Mouse (Mus musculus) G1E (cell line): ENCODE results near the gene Mrpl9. TPM values are rescaled to one million over a fixed set of nuclear protein-coding genes. Genes with fewer than 3 reads are reported as not detected.
A peak's percentile ranks its signal among the peaks of the same experiment; 100 is the strongest.

Experiments used
- ATAC-seq: 2 replicates; pipeline ENCODE4 v1.8.0; 2016; ENCODE audit warnings: mild to moderate bottlenecking; ENCODE audit not compliant: insufficient number of reproducible peaks, poor library complexity, low FRiP score, severe bottlenecking; ENCODE audit errors: extremely low read depth
- DNase-seq: peaks from one replicate; pipeline ENCODE4 v3.0.0; 2012; ENCODE audit warnings: low spot score
- H3K27me3 ChIP-seq: 2 replicates; pipeline ENCODE4 v1.6.1; 2012; ENCODE audit warnings: mild to moderate bottlenecking, low read length, inconsistent platforms; ENCODE audit not compliant: insufficient read depth
- H3K36me3 ChIP-seq: replicated peaks from 2 replicates; pipeline ENCODE3; 2012; ENCODE audit warnings: mild to moderate bottlenecking, inconsistent platforms
- H3K4me1 ChIP-seq: 2 replicates; pipeline ENCODE4 v1.6.1; 2012; ENCODE audit warnings: low read depth, low read length, inconsistent platforms, mixed read lengths; ENCODE audit not compliant: insufficient read depth
- H3K4me3 ChIP-seq: 2 replicates; pipeline ENCODE4 v1.5.1; 2012; ENCODE audit warnings: low read depth, mild to moderate bottlenecking, inconsistent platforms, low read length, moderate library complexity, mixed read lengths
- H3K9me3 ChIP-seq: replicated peaks from 2 replicates; pipeline ENCODE4 v1.6.1; 2012; ENCODE audit warnings: inconsistent platforms
- CTCF ChIP-seq: IDR thresholded peaks from 2 replicates; pipeline ENCODE4 v1.5.1; 2012; ENCODE audit warnings: low read depth, low read length, inconsistent platforms, mixed read lengths
- GATA1 ChIP-seq: IDR thresholded peaks from 2 replicates; pipeline ENCODE4 v1.6.1; 2012; ENCODE audit warnings: borderline replicate concordance, low read length, inconsistent platforms, mixed read lengths
- GATA2 ChIP-seq: IDR thresholded peaks from 2 replicates; pipeline ENCODE4 v1.6.1; 2012; ENCODE audit warnings: low read depth, low read length, inconsistent platforms, borderline replicate concordance
- POLR2AphosphoS5 ChIP-seq: IDR thresholded peaks from 2 replicates; pipeline ENCODE4 v1.6.1; 2012; ENCODE audit warnings: low read depth, low read length, inconsistent platforms; ENCODE audit not compliant: insufficient replicate concordance
- TAL1 ChIP-seq: conservative IDR thresholded peaks from 2 replicates; pipeline ENCODE4 v1.6.1; 2012; ENCODE audit warnings: low read depth, low read length, inconsistent platforms, mixed read lengths
- polyA plus RNA-seq: library from polyadenylated mRNA; stranded (reverse); fragments of >175 nt; gene quantifications from 2 replicates; pipeline ENCODE4 v1.2.3, GENCODE M21; 2012
- total RNA-seq, 2 experiments: library from RNA; stranded (forward) in 1 of 2; stranded (reverse) in 1 of 2; fragments of 200-1000 nt in 1 of 2; fragments of >200 nt in 1 of 2; fragmentation: Nextera tagmentation in 1 of 2; gene quantifications; 2 replicates each; pipeline ENCODE4 v1.2.3; 2014 to 2017

The Mrpl9 gene
- total and polyA plus RNA-seq, 3 experiments = 62.2 to 108 (median 89.5) TPM

DNA sequence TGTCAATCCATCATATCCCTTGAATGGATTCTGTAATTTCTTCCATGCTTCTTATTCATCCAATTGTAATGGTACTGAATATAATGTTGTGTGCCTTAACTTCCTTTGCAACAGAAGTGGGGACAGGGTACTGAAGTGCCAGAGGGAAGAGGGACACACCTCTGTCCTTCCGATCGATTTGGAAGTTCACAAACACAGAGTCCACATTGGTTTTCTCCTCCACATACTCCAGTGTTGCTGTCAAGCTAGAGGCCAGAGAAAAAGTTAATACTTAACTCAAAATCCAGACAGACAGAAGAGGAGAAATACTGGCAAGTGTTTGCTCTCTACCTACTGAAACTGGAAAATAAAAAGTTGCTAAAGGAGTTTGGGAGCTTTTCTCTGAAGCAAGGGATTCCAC lies 8.8 kb upstream of the Mrpl9 start:
- Histone ChIP-seq H3K36me3 (no peaks in the 10 kb centered on the region), H3K4me1 (peaks cover 17% of the 10 kb centered on the region), H3K27me3 (peaks cover 37% of the 10 kb centered on the region), H3K4me3 (no peak overlapping the region), H3K9me3 (no peaks in the 10 kb centered on the region)
- ATAC-seq (no peak), DNase-seq (no peak)
- no peak for TF ChIP-seq TAL1
- no peak for TF ChIP-seq POLR2AphosphoS5
- no peak for TF ChIP-seq CTCF
- no peak for TF ChIP-seq GATA2
- TF ChIP-seq GATA1 = no peak

- peaks cover 54% of the 10 kb centered on the region for H3K27me3 ChIP-seq
- no peak for DNase-seq
- H3K36me3 ChIP-seq = no peaks in the 10 kb centered on the region
- peaks cover 11% of the 10 kb centered on the region for H3K4me1 ChIP-seq
- H3K4me3 ChIP-seq = no peak overlapping the region
- no peaks in the 10 kb centered on the region for H3K9me3 ChIP-seq
- TF ChIP-seq POLR2AphosphoS5 (no peak), GATA1 (no peak), GATA2 (no peak), TAL1 (no peak), CTCF (no peak)
- ATAC-seq = no peak
Observed at GRCm38 (mm10) chr3:94436420-94436819, 6.7 kb upstream of the Mrpl9 start.

- no peak for ATAC-seq
- 0 out of 2 replicates have a peak, but pooled peaks have one; percentile 39 for TF ChIP-seq CTCF
- TF ChIP-seq GATA1 = no peak
- TF ChIP-seq TAL1 = no peak
- no peak for TF ChIP-seq POLR2AphosphoS5
- no peak for TF ChIP-seq GATA2
- no peak for DNase-seq
Observed at GRCm38 (mm10) chr3:94441182-94441581, 1.9 kb upstream of the Mrpl9 start.

GRCm38 (mm10) chr3:94443597-94443964 lies 463 bp downstream of the Mrpl9 start, which contains the start of gene Oaz3:
Oaz3 (minus strand) TSS chr3:94443915.
- H3K27me3 ChIP-seq = peaks cover 19% of the 10 kb centered on the region
- peaks cover 44% of the 10 kb centered on the region for H3K36me3 ChIP-seq
- ATAC-seq = no peak
- peaks cover 26% of the 10 kb centered on the region for H3K4me1 ChIP-seq
- no peaks in the 10 kb centered on the region for H3K9me3 ChIP-seq
- no peak for DNase-seq
- TF ChIP-seq TAL1 (no peak), POLR2AphosphoS5 (no peak), GATA1 (no peak), GATA2 (no peak), CTCF (no peak)
- H3K4me3 ChIP-seq = peak within 1 kb of the TSS; percentile 78

More at GRCm38 (mm10) chr3:94441182-94441581, 1.9 kb upstream of the Mrpl9 start:
- Histone ChIP-seq H3K9me3 (no peaks in the 10 kb centered on the region), H3K27me3 (peaks cover 33% of the 10 kb centered on the region), H3K4me1 (peaks cover 26% of the 10 kb centered on the region), H3K36me3 (peaks cover 21% of the 10 kb centered on the region), H3K4me3 (no peak overlapping the region)

DNA sequence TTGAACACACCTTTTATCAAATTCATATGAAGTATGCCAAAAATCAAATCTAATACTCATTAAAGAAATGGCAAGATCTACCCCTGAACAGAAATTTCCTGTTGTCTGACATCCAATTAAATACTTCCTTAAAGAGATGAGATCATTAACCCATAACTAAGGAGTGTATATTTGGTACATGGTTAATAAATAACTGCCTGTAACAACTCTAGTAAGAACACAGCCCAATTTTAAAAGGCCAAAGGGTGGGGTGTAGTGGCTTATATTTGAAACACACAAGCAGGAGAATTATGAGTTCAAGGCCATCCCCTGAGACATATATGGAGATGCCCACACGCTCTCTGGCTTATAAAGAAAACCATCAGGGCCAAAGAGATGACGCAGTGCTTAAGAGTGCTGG lies 6.3 kb downstream of the Mrpl9 start:
- Histone ChIP-seq H3K9me3 (no peaks in the 10 kb centered on the region), H3K36me3 (peaks cover 91% of the 10 kb centered on the region), H3K4me3 (no peak overlapping the region), H3K4me1 (peaks cover 11% of the 10 kb centered on the region), H3K27me3 (no peaks in the 10 kb centered on the region)
- TF ChIP-seq GATA1 = no peak
- TF ChIP-seq GATA2 = no peak
- TF ChIP-seq CTCF = no peak
- TF ChIP-seq TAL1 = no peak
- no peak for TF ChIP-seq POLR2AphosphoS5
- DNase-seq = no peak
- no peak for ATAC-seq

GRCm38 (mm10) chr3:94456529-94457000 lies 13.4 kb downstream of the Mrpl9 start:
- peak; percentile 83 for DNase-seq
- H3K9me3 ChIP-seq = 0 out of 2 replicates have a peak, but pooled peaks cover 3% of the 10 kb centered on the region
- H3K4me1 ChIP-seq = peaks cover 4% of the 10 kb centered on the region
- ATAC-seq = peak; percentile 79
- TF ChIP-seq CTCF (peak; percentile 54), GATA2 (no peak)
- H3K27me3 ChIP-seq = peaks cover 10% of the 10 kb centered on the region; the same call in 1 of the 2 replicates
- H3K36me3 ChIP-seq = peaks cover 25% of the 10 kb centered on the region
- peak overlapping the region; percentile 3; the same call in 1 of the 2 replicates for H3K4me3 ChIP-seq

GRCm38 (mm10) chr3:94457055-94457454 lies 13.9 kb downstream of the Mrpl9 start:
- ATAC-seq = no peak

More at GRCm38 (mm10) chr3:94457055-94457454, 13.9 kb downstream of the Mrpl9 start:
- H3K4me3 ChIP-seq = no peak overlapping the region
- peaks cover 4% of the 10 kb centered on the region for H3K4me1 ChIP-seq
- peaks cover 20% of the 10 kb centered on the region for H3K36me3 ChIP-seq
- no peak for DNase-seq
- 0 out of 2 replicates have a peak, but pooled peaks cover 3% of the 10 kb centered on the region for H3K9me3 ChIP-seq
- TF ChIP-seq CTCF (no peak), GATA1 (no peak), POLR2AphosphoS5 (no peak), GATA2 (no peak), TAL1 (no peak)
- peaks cover 10% of the 10 kb centered on the region; the same call in 1 of the 2 replicates for H3K27me3 ChIP-seq
